Mouse (Mus musculus): ENCODE results near the gene Abi1.

DNA sequence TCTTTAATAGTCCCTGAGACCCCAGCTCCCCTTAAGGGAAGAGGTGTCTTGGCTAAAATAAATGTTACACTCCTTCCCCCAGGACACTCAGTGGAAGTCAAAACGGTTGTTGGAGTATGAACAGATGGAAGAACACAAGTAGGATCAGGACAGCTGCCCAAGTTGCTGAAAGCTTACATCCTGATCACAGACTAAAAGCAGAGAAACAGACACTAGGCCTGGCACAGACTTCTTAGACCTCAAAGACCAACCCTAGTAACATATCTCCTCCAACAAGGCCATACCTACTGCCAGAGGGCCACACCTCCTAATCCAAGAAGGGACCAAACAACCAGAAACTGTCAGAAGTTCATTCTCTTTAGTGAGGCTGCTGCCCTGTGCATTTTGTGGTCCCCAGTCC, 31.8 kb downstream of the Abi1 start:
- TF ChIP-seq CTCF (IDR thresholded peaks at IDR 0.05; ENCODE audit: low read depth, low read length) (no peak), EP300 (IDR thresholded peaks at IDR 0.05; ENCODE audit: insufficient read depth, low read depth, low read length) (no peak)

Measured in ES-Bruce4 (cell line).